Mouse (Mus musculus): ENCODE results near the gene Gpx4.

GRCm38 (mm10) chr10:80102216-80102915 lies 55.4 kb downstream of the Gpx4 start:
- TF ChIP-seq POLR2A (IDR thresholded peaks at IDR 0.05; ENCODE audit: insufficient read depth, low read depth, low read length) (peak; percentile 69; the same call in 1 of the 2 replicates), CTCF (IDR thresholded peaks at IDR 0.05) (no peak), EP300 (IDR thresholded peaks at IDR 0.05; ENCODE audit: insufficient read depth, low read depth, low read length) (no peak)

Data from heart, adult 2 months (tissue).